16 mouse cellular contexts compared by ENCODE assay signal in genomic region chr19:45254806-45255205, GRCm38 (mm10).
A peak's percentile ranks its signal among the peaks of the same experiment; 100 is the strongest.
DNase-seq lines count a peak whose midpoint lies in the region.
"Had no signal": no experiment of that assay in that cellular context is flagged by ENCODE, and none has a peak within 500 bp of the region (broad histone marks: within the 10 kb centered on the region; RNA-seq: fewer than 3 reads in every experiment).

No protein-coding gene starts in this region.

- peak; percentile 81 for DNase-seq in R1 (ENCODE audit: low read depth, low spot score)
- peak; percentile 55 for DNase-seq in ZHBTc4 (ENCODE audit: low read depth, low spot score)
- no peak for DNase-seq in ovary, adult 18-20 months (ENCODE audit: low spot score)
- no peak for DNase-seq in testis, postnatal 10 days (ENCODE audit: low spot score)
- DNase-seq: adrenal gland, adult 2 months; adrenal gland, adult 8-10 months; adrenal gland, postnatal 10 days; adrenal gland, postnatal 14 days; adrenal gland, postnatal 25 days; adrenal gland, postnatal 36 days; B cell, adult 2 months; cerebellum, adult 11 months; cerebellum, adult 11-12 months; cerebellum, adult 18-20 months; cerebellum, adult 2 months; cerebellum, adult 8-10 months had no signal

Comparison
In these comparisons a context has a peak if more than half of its experiments do, and no peak if none do; other contexts are left out.
1. DNase-seq: peak in R1 (single experiment) and ZHBTc4 (single experiment); none in ovary, adult 18-20 months (single experiment) and testis, postnatal 10 days (single experiment).